Mouse (Mus musculus) cerebellum, adult 18-20 months (tissue): ENCODE data around the gene Smn1.
"Not testable (repeated sequence)": the region's sequence is repeated elsewhere in the genome, so short reads cannot be mapped to it uniquely, and the experiment has no call there.

Source experiments
- DNase-seq, 2 experiments: peaks; one replicate each; pipeline ENCODE4 v3.0.0; 2021

Gene Smn1

DNA sequence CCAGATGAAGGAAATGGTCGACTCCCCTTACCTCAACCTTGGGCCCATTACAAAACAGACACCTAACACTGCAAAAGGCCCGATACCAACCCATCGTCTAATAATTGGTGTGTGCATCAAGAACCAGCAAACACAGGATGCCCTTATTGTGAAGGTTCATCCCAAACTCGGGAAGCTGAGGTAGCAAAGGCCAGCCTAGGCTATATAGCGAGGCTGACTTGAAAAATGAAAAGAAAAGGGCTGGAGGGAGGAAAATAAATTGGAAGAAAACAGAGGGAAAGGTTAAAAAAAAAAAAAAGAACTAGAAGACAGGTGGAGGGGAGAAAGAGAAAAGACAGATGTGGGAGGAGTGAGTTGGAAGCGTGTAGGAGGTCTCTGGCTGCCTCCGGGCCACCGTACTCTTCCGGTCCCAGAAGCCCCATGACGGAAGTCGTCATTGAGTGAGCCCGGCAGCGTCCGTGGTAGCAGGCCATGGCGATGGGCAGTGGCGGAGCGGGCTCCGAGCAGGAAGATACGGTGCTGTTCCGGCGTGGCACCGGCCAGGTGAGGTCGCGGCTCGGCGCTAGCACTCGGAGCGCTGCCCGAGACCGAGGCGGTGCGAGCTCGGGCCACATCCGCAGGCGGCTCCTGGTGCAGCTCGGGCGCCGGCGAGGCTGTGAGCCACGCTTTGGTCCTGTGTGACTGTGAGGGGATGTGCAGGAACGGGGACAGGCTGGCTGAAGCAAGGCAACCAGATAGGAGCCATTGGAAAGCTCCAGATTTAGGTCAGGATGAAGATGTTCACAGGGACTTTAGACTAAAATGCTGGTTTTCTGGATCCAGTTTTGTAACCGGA is at the start of gene Smn1:
Gene Smn1 (plus strand): TSS at position 430 of the 835 bp plus-strand sequence.
- peak; percentile 97 to 99 for DNase-seq

DNA sequence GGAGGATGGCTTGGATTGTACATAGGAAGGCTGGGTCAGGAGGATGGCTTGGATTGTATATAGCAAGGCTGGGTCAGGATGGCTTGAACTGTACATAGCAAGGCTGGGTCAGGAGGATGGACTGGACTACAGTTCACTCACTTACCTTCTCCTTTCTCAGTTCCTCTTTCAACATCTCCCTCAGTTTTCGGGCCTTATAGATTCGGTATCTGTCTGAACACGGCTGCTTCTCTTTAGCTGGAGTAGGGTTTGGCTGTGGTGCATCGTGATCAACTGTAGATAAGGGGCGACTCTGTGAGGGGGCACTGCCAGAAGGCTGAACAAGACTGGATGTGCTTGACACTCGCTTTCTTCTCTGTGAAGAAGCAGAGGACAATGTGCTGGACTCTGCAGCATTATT is 25.8 kb upstream of the Smn1 start:
- no peak for DNase-seq

GRCm38 (mm10) chr13:100103052-100103658 is 21.5 kb upstream of the Smn1 start:
- no peak for DNase-seq

DNA sequence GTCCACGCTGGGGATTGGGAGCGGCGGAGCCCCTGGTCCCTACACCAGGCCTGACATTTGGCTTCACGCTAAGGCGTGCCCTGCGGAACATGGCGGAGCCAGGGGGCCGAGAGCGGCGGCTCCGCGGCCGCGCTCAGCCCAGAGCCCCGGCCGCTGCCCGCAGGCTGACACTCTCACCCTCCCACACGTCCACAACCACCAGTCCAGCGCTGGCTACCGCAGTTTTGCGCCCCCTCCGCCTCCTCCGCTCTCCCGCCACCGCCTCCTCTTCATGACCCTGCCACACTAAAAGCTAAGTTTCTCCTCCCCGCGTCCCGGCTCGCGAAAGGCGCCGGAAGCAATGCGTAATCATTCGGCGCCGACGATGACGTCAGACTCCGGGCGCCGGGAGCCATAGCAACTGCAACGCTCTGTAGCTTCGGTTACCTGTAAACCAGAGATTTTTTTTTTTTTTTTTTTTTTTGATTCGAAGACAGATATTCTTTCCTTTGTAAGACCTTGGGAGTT is 20.9 kb upstream of the Smn1 start, which contains the start of gene Bdp1:
Gene Bdp1 (minus strand): TSS at position 323 of the 507 bp plus-strand sequence.
- DNase-seq: peak; percentile 89 to 97

DNA sequence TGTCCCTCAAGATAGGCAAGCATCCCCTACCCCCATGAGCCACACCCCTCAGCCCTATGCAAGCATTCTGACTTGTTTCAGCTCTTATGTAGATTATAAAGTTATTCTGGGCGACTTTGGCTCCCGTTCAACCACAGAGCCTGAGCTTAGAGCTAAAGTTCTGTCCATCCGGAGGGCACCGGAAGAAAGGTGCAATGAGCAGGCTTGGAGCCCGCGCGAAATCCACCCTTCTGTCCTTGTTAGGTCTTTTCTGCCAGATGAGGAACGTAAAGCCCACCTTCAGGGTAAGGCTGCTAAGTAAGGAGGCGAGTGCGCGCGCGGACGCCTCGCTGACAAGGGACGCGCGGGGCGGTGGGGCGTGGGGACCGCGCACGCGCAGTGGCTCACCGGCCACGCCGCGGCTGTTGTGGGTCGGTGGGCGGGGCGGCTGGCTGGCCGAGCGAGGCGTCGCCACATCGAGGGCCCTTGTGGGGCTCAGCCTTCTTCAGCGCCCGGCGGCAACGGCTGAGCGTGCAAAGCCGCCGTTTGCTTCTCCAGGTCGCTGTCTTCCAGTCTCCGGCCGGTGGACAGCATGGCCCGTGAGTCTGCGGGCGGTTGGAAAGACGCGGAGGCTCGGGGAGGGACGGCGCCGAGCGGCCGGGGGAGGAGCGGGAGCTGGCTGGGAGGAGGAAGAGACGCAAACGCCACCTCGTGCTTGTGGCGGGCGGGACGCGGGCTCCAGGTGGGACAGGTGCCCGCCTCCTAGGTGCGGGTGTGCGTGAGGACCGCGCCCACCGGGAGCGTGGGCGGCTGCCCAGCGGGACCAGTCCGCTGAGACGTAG is 16.8 kb upstream of the Smn1 start, which contains the start of gene Serf1:
Gene Serf1 (plus strand): TSS at position 361 of the 821 bp plus-strand sequence.
- peak; percentile 79 to 90 for DNase-seq

GRCm38 (mm10) chr13:100112218-100112972 is 12.3 kb upstream of the Smn1 start:
- no peak for DNase-seq

DNA sequence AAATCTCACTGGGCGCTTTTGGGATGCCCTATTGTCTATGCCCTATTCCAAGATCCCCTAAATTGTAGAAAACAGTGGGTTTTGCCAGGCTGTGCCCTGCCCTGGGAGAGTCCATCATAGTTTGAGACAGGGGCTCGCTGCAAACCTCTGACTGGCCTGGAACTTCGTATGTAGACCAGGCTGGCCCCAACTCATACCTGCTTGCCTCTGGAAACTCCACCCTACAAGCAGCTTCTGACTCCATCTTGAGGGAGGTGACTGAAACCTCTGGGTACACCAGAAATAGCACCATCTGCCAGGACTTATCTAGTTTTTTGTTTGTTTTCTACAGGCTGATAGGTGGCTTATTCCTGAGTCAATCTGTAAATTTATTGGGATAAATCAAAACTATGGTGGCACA is 682 bp upstream of the Smn1 start:
- no peak for DNase-seq

DNA sequence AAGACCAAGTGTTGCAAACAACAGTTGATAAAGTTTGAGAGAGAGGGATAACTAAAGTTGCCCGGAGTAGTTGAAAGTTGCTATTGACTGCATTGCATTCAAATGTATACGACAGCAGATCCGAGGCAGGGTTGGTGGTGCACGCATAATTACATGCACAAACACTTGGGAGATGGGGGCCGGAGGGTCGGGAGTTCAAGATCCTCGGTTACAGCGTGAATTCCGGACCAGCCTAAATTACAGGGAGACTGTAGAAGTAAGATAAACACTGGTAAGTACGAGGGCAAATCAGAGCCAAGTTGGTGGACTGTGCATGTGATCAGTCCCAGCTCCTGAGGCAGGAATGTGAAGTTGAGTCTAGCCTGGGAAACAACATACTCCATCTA is 599 bp downstream of the Smn1 start:
- DNase-seq: no peak

DNA sequence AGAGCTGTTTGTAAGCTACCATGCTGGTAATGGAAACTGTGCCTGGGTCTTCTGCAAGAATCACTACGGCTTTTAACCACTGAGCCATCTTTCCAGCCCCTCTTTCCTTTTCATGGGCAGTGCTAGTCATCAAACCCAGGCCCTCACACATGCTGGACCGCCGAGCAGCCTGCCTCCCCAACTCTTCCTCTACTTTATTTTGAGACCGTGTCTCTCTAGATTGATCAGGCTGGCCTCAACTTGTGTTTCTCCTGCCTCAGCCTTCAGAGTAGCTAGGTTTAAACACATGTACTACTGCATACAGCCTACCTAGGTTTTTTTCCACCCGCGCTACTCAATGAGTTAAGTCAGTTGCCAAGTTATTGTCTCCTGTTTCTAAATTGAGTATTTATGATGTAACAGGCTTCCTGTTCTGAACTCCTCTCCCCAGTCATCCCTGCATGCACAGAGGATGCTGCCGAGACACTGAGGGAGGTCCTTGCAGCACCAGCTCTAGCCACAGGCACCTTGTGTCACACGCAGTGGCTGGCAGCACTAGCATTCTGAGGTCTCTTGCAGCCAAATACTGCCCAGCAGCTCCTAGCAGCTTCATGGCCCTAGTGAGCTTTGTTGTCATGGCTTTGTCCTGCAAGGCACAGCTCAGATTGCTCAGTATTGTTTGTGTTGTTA is 17.1 kb downstream of the Smn1 start:
- DNase-seq: no peak

DNA sequence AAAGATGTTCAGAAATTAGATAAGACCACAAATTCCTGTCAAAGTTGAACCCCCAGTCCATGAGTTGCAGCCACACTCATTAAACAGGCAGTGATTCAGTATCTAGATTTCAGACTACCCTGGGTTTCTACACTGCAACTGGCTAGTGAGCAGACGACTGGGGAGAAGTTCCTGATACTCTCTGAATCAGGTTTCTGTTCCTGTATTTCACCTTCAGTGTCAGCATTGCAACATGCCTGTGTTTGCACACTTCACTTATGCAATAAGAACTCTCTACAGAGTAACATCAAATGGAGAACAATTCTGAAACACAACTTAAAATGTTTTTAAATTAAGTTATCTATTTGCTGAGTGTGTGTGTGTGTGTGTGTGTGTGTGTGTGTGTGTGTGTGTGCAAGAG is 28.0 kb downstream of the Smn1 start:
- no peak for DNase-seq

- DNase-seq: no peak
These were observed 32.0 kb downstream of the Smn1 start for GRCm38 (mm10) chr13:100156624-100157023.

DNA sequence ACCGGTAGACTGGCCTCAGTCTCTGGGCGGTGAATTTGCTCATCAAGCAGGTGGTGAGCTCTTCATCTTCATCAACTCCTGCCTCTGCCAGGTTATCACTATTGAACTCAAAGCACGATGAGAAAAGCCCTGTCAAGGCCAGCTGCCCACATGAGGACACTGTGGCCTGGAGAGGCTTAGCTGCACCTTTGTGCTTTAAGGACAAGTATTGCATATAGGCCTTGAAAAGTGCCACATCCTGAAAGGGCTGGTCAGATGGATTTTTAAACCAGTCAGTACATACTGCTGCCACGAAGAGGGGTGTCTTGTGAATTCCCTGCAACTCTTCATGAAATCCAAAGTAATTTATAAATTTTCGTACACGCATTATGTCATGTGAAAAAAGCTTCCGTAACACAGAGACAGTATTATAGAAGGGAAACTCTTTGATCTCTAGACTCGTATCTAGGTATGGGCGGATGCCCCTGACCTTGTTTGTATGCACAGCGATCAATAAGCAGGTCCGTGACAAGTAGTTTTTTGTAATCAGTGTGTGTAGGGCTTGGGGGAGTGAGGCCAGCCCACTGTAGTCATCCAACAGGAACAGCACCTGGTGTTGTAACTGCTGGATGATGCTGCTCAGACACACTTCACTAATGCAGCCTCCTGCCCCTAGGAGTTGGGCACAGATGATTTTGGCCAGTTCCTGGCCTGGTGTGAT is 36.7 kb downstream of the Smn1 start:
- DNase-seq: not testable (repeated sequence)

DNA sequence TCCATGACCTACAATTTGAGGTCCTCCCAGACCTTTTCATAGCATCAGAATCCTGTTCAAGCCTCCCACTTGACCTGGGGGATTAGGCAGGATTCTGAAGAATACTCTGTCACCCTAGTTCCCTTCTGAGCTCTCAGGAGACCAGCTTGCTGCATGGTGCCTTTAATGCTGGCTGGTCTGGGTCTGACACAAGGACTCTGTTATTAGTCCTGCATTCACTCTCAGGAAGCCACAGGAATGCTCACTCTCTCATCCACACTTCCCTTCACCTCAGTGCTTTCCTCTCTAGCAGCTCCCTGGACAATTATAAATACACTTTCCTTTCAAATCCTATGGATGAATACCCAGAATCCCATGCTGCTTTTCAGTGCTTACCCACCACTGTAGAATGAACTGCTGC is 37.8 kb downstream of the Smn1 start:
- not testable (repeated sequence) for DNase-seq

DNA sequence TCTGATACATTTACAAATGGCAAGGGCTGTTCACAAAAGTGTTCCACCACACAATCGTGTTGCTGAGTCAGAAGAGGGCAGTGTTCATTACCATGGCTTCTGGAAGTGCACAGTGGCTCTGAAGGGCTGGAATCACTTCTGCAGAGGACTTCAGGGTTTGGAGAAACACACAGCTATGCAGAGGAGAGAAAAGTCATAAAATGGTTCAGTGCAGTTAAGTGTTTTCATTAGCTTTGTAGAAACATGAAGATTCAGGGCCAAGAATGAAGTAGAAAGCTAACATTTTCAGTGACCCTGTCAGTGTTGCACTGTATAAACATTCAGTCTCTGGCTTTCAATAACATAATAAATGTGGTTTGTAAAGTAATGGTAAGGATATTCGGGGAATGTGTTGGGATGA is 41.7 kb downstream of the Smn1 start:
- DNase-seq: not testable (repeated sequence)

DNA sequence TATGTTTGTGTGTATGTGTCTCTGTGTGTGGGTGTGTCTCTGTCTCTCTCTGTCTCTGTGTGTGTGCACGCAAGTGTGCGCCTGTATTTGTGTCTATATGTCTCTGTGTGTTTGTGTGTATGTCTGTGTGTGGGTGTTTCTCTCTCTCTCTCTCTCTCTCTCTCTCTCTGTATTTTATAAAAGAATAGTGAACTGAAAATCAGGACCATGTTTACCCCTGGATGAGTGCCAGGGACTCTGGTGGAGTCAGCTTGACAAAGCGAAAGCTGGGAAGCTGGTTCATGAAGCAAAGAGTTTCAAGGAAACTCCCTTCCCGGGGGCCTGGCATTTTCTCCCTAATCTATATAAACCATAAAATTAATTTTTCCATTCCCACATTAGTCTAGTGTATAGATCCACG is 49.7 kb downstream of the Smn1 start:
- not testable (repeated sequence) for DNase-seq

DNA sequence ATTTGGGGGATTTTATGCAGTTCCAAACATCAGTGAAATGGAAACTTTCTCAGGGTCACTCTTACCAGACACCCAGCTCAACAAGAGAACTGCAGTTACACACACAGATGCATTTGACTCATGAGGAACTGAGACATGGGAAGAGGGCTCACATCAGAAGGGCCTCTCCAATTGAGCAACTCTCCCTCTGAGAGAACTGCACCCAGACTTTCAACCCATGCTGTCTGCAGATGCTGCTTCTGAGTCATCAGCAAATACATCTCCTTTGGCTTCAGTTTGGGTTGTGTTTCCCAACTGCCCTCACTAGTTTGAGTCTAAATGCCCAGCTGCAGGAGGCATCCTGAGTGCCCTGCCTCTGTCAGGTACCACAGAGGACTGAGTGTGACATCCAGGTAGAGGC is 58.5 kb downstream of the Smn1 start:
- DNase-seq: not testable (repeated sequence)
